Mouse (Mus musculus) cortical plate, adult 2 months (tissue): ENCODE data around the gene Enpp1.

Experiments
- CTCF ChIP-seq: fragments of 200-500 bp; IDR thresholded peaks from 2 replicates; pipeline ENCODE4 v1.5.1; 2011; ENCODE audit warnings: mild to moderate bottlenecking, control low read depth, low read length; ENCODE audit not compliant: insufficient read depth; ENCODE audit errors: extremely low read depth
- POLR2A ChIP-seq: fragments of 200-500 bp; IDR thresholded peaks from 2 replicates; pipeline ENCODE4 v1.6.1; 2011; ENCODE audit warnings: mild to moderate bottlenecking, low read length, control low read depth; ENCODE audit not compliant: insufficient read depth; ENCODE audit errors: extremely low read depth

DNA sequence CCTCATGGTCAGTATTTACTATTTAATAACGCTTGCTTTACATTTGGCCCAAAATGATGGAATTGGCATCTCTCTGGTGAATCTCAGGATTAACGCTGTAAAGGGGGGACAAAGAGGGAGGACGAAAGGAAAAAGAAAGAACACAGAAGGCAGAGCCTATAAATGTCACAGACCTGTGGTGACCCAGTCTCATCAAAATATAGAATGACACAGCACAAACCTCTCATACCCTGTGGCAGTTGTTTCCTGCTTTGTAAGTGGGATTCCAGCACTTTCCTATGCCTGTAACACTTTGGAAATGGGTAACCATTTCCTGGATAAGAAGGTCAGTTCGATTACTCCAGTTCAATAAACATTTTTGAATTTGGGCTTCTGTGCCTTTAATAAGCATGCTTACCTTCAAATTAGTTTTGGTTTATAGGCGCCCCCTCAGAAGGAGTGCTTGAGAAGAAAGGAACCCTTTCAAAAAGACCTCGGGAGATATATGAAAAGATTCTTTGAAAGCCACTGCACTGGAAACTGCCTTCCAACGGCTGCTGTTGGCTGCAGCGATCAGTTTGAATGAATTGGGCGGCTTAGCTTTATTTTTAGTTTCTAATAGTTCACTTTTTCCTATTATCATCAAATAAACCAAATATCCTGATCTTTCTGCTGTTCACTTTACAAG, 43.0 kb upstream of the Enpp1 start:
- TF ChIP-seq POLR2A = no peak
- TF ChIP-seq CTCF = no peak
